Mouse (Mus musculus): Measurements from ENCODE around the gene Mllt10. TPM values are rescaled to one million over a fixed set of nuclear protein-coding genes. Genes with fewer than 3 reads are reported as not detected.
"Not testable (repeated sequence)": the region's sequence is repeated elsewhere in the genome, so short reads cannot be mapped to it uniquely, and the experiment has no call there.

Gene Mllt10
- total and polyA plus RNA-seq, 3 experiments: 33.3 to 64.1 TPM; not detected in 1

GRCm38 (mm10) chr2:18071947-18072346, 16.9 kb downstream of the Mllt10 start:
- Histone ChIP-seq H3K27ac (ENCODE audit: control insufficient read depth, low read depth, low read length) (no peak overlapping the region), H3K4me3 (ENCODE audit: control insufficient read depth in 1 of 2, insufficient read depth in 1 of 2, low read depth in 2 of 2, low read length in 2 of 2) (no peak overlapping the region), H3K9me3 (replicated peaks; ENCODE audit: insufficient read depth, low read length) (no peaks in the 10 kb centered on the region), H3K36me3 (ENCODE audit: control insufficient read depth in 1 of 2, insufficient read depth in 2 of 2, low read length in 2 of 2) (peaks cover 18 to 51% of the 10 kb centered on the region in 2 experiments), H3K9ac (ENCODE audit: control insufficient read depth, low read depth, low read length, poor library complexity, severe bottlenecking) (no peak overlapping the region), H3K79me2 (ENCODE audit: control insufficient read depth, insufficient read depth, low read length, poor library complexity) (peaks cover 26% of the 10 kb centered on the region), H3K27me3 (ENCODE audit: control insufficient read depth in 1 of 2, insufficient read depth in 2 of 2, low read length in 2 of 2) (no peaks in the 10 kb centered on the region), H3K4me1 (ENCODE audit: control insufficient read depth in 1 of 2, insufficient read depth in 2 of 2, low read length in 2 of 2) (peaks cover 2 to 4% of the 10 kb centered on the region in 2 experiments; a peak in 2 of 4 replicates)
- no peak for DNase-seq (ENCODE audit: low read depth, low spot score)
- no peak for TF ChIP-seq POLR2AphosphoS5 (IDR thresholded peaks at IDR 0.05; ENCODE audit: borderline replicate concordance, low read depth, low read length)
- TF ChIP-seq TAL1 (IDR thresholded peaks at IDR 0.05; ENCODE audit: low read length): no peak
- no peak for TF ChIP-seq POLR2A (IDR thresholded peaks at IDR 0.05; ENCODE audit: control insufficient read depth in 1 of 2, insufficient read depth in 1 of 2, low read depth in 1 of 2, low read length in 2 of 2, poor library complexity in 1 of 2)
- TF ChIP-seq KAT2A (conservative IDR thresholded peaks at IDR 0.05; ENCODE audit: low read depth, low read length): no peak
- no peak for TF ChIP-seq SIN3A (IDR thresholded peaks at IDR 0.05; ENCODE audit: low read length)
- no peak for TF ChIP-seq ZNF384 (IDR thresholded peaks at IDR 0.05; ENCODE audit: low read depth, low read length)
- TF ChIP-seq ZKSCAN1 (IDR thresholded peaks at IDR 0.05; ENCODE audit: low read depth, low read length): no peak
- TF ChIP-seq POLR2AphosphoS2 (IDR thresholded peaks at IDR 0.05; ENCODE audit: low read length): no peak
- no peak for TF ChIP-seq E2F4 (IDR thresholded peaks at IDR 0.05; ENCODE audit: borderline replicate concordance, low read depth, low read length)
- TF ChIP-seq SMC3 (IDR thresholded peaks at IDR 0.05; ENCODE audit: low read depth, low read length): no peak

GRCm38 (mm10) chr2:18080182-18080860, 25.3 kb downstream of the Mllt10 start:
- no peak overlapping the region for H3K4me3 ChIP-seq (ENCODE audit: control insufficient read depth in 1 of 2, insufficient read depth in 1 of 2, low read depth in 2 of 2, low read length in 2 of 2)
- no peak overlapping the region for H3K27ac ChIP-seq (ENCODE audit: control insufficient read depth, low read depth, low read length)

GRCm38 (mm10) chr2:18087695-18088094, 32.7 kb downstream of the Mllt10 start:
- H3K4me1 ChIP-seq (ENCODE audit: control insufficient read depth in 1 of 2, insufficient read depth in 2 of 2, low read length in 2 of 2); H3K9ac ChIP-seq (ENCODE audit: control insufficient read depth, low read depth, low read length, poor library complexity, severe bottlenecking); H3K79me2 ChIP-seq (ENCODE audit: control insufficient read depth, insufficient read depth, low read length, poor library complexity); H3K9me3 ChIP-seq (replicated peaks; ENCODE audit: insufficient read depth, low read length); H3K27ac ChIP-seq (ENCODE audit: control insufficient read depth, low read depth, low read length); H3K4me3 ChIP-seq (ENCODE audit: control insufficient read depth in 1 of 2, insufficient read depth in 1 of 2, low read depth in 2 of 2, low read length in 2 of 2); H3K27me3 ChIP-seq (ENCODE audit: control insufficient read depth in 1 of 2, insufficient read depth in 2 of 2, low read length in 2 of 2): not testable (repeated sequence)
- peak; percentile 23 for DNase-seq (ENCODE audit: low read depth, low spot score)
- peaks cover 2 to 58% of the 10 kb centered on the region in 2 experiments for H3K36me3 ChIP-seq (ENCODE audit: control insufficient read depth in 1 of 2, insufficient read depth in 2 of 2, low read length in 2 of 2)

More at GRCm38 (mm10) chr2:18080182-18080860, 25.3 kb downstream of the Mllt10 start:
- Histone ChIP-seq H3K9ac (ENCODE audit: control insufficient read depth, low read depth, low read length, poor library complexity, severe bottlenecking) (no peak overlapping the region), H3K36me3 (ENCODE audit: control insufficient read depth in 1 of 2, insufficient read depth in 2 of 2, low read length in 2 of 2) (peaks cover 4 to 69% of the 10 kb centered on the region in 2 experiments), H3K27me3 (ENCODE audit: control insufficient read depth in 1 of 2, insufficient read depth in 2 of 2, low read length in 2 of 2) (no peaks in the 10 kb centered on the region), H3K4me1 (ENCODE audit: control insufficient read depth in 1 of 2, insufficient read depth in 2 of 2, low read length in 2 of 2) (no peaks in the 10 kb centered on the region), H3K9me3 (replicated peaks; ENCODE audit: insufficient read depth, low read length) (no peaks in the 10 kb centered on the region), H3K79me2 (ENCODE audit: control insufficient read depth, insufficient read depth, low read length, poor library complexity) (peaks cover 18% of the 10 kb centered on the region; the same call in 1 of the 2 replicates)
- DNase-seq (ENCODE audit: low read depth, low spot score): no peak
- no peak for TF ChIP-seq NELFE (IDR thresholded peaks at IDR 0.05; ENCODE audit: low read depth, low read length)
- TF ChIP-seq ZKSCAN1 (IDR thresholded peaks at IDR 0.05; ENCODE audit: low read depth, low read length): no peak
- TF ChIP-seq MAFK (IDR thresholded peaks at IDR 0.05; ENCODE audit: borderline replicate concordance, low read depth, low read length): no peak
- TF ChIP-seq RCOR1 (IDR thresholded peaks at IDR 0.05; ENCODE audit: low read depth, low read length): no peak
- no peak for TF ChIP-seq EP300 (IDR thresholded peaks at IDR 0.05; ENCODE audit: low read depth in 1 of 2, low read length in 2 of 2)
- no peak for TF ChIP-seq JUND (IDR thresholded peaks at IDR 0.05; ENCODE audit: low read depth, low read length)
- TF ChIP-seq MXI1 (IDR thresholded peaks at IDR 0.05; ENCODE audit: low read depth, low read length): no peak
- no peak for TF ChIP-seq SMC3 (IDR thresholded peaks at IDR 0.05; ENCODE audit: low read depth, low read length)
- TF ChIP-seq SIN3A (IDR thresholded peaks at IDR 0.05; ENCODE audit: low read length): no peak
- TF ChIP-seq MAZ (IDR thresholded peaks at IDR 0.05; ENCODE audit: low read depth, low read length): no peak
- TF ChIP-seq CHD1 (IDR thresholded peaks at IDR 0.05; ENCODE audit: low read depth, low read length): no peak
- no peak for TF ChIP-seq GABPA (IDR thresholded peaks at IDR 0.05; ENCODE audit: low read depth, low read length)
- TF ChIP-seq ZNF384 (IDR thresholded peaks at IDR 0.05; ENCODE audit: low read depth, low read length): no peak
- TF ChIP-seq HCFC1 (IDR thresholded peaks at IDR 0.05; ENCODE audit: low read depth, low read length): no peak
- no peak for TF ChIP-seq ETS1 (IDR thresholded peaks at IDR 0.05; ENCODE audit: low read depth, low read length)
- no peak for TF ChIP-seq MYB (IDR thresholded peaks at IDR 0.05; ENCODE audit: low read depth, low read length)
- TF ChIP-seq NRF1 (IDR thresholded peaks at IDR 0.05; ENCODE audit: insufficient read depth, low read depth, low read length, poor library complexity, severe bottlenecking): no peak
- no peak for TF ChIP-seq UBTF (IDR thresholded peaks at IDR 0.05; ENCODE audit: borderline replicate concordance, insufficient read depth, low read depth, low read length)
- no peak for TF ChIP-seq TCF12 (IDR thresholded peaks at IDR 0.05; ENCODE audit: low read depth, low read length)

All from MEL (cell line).